Mouse (Mus musculus) left cerebral cortex, postnatal 4 days (tissue): ENCODE measurements around the gene Gm10799. TPM values are rescaled to one million over a fixed set of nuclear protein-coding genes. Genes with fewer than 3 reads are reported as not detected.
"Not testable (repeated sequence)": the region's sequence is repeated elsewhere in the genome, so short reads cannot be mapped to it uniquely, and the experiment has no call there.

Source experiments
- DNase-seq: peaks from one replicate; pipeline ENCODE4 v3.0.0-alpha.2; 2022
- intact Hi-C: fragments of 180-260 bp; cut with DNase I; formaldehyde crosslinking; loops from one replicate; pipeline ENCODE4 v1.15.1; 2025
- total RNA-seq, 2 experiments: library from RNA; stranded (reverse); gene quantifications; 2 replicates each; pipeline ENCODE4 v1.2.3; 2021

The Gm10799 gene
- total RNA-seq: not detected

DNA sequence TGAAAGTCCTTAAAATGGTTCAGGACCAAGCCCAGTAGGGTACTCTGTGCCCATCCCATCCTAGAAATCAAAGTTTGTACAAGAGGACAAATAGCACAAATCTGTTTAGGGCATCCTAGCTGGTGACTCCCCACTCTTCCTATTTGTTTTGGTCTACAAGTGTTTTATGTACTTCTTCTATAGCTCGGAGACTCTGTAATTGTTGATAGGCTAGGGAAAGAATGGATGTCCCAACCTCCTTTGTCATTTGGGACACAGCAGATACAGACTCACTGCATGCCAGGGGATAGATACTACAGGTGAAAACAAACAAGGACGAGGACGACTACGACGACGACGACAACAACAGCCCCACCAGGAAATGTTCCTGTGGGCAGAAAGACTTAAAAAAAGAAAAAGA, at the start of gene Gm10799:
Gene Gm10799, minus strand, starts transcription at position 101 of the 400 bp plus-strand sequence.
- intact Hi-C loops: loop anchor here (2.0 kb wide), 1 partner anchor 26 kb away; the partner anchor contains the start of gene Cd59a
- DNase-seq: not testable (repeated sequence)

DNA sequence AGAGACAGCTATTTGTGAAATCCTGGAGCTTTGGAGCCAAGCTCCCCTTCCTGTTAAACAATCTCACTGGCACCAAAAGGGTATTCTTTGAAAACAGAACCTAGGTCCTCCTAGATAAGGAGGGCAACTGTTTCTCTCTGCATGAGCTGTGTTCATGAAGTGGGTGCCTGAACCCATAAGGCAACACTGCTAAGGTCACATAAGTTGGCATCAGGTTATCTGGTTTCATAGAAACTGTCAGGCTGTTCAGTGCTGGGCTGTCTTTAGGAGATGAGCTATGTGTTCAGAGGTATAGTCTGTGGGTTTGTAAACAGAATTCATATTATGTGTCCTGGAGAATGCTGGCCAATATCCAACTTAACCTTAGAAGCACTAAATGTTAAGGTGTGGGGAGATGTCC, 48.8 kb upstream of the Gm10799 start:
- intact Hi-C loops, DNase-seq: not testable (repeated sequence)

DNA sequence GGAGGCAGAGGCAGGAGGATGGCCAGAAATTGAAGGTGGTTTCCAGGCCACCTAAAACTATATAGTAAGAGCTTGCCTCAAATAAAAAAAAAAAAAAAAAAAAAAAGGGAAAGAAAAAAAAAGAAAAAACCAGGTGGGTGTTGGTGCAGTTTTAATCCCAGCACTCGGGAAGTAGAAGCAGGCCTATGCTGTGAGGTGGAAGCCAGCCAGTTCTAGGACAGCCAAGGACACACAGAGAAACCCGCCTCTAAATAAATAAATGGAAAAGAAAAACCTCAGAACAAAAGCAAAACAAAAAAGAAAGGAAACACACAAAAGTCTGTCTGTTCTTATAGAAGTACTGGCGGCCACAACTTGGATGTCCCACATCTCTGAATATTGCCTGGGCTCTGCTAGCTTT, 46.5 kb upstream of the Gm10799 start:
- no peak for DNase-seq
- intact Hi-C loops: no loop called here

DNA sequence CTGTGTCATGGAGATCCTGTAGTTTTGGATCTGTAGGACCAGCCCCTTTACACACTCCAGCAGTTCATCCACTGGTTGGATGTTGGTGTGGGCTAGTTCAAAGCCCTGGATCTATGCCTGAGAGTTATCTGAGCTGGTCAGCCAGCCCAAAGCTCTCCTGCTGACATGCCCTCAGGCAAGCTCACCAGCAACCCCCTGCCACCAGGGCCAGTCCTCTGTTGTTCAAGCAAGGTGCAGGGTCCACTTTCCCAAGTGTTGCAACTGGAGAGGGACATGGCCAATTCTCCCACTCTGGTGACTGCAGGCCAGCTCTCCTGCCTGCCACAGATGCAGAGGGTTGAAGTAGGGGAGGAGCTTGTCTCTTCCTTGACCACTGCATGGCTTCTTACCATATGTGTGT, 45.2 kb upstream of the Gm10799 start:
- DNase-seq, intact Hi-C loops: not testable (repeated sequence)

DNA sequence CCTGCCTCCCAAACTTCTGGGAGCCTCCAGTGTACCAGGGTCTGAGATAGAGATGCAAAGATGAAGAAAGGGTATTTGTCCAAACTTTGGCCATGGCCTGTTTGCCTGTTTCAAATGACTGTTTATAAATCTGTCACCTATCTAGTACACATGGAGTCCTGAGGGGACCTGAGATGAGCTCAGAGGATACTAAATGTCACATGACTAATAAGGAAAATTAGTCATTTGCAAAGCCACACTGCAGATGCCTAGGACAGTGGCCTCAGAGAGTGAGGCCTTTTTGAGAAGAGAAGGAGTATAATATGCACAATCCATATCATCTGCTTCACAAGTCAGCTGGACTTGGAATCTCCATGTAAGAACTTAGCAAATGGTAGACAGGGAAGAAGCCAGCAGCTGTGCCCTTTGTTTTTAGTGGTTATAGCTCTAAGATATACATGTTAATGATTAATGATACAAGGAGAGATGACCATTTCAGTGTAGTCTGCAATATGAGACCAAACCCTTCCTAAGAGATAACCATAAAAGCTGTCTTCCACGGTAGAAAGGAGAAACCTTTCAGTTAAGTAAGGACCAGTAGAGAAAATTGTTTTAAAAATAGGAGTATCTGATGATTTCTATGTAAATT, 42.9 kb upstream of the Gm10799 start:
- DNase-seq, intact Hi-C loops: not testable (repeated sequence)

DNA sequence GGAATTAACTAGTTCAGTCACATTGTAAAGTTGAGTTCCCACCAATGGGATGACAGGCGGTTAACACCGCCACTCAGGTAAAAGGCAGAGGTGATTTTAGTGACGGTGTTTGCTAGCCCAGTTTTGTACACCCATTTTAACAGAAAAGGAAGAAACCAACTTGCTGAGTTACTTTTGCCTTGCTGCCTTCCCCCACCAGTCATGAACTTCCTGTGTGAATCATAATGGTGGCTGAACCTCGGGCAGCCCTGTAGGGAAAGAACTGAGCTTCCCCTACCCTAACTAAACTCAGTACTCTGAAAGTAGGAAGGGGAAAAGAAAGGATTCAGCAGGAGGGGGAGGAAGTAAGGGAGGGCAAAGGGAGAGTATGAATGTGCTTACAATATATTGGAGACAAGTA, 41.7 kb upstream of the Gm10799 start:
- intact Hi-C loops: no loop called here
- no peak for DNase-seq

DNA sequence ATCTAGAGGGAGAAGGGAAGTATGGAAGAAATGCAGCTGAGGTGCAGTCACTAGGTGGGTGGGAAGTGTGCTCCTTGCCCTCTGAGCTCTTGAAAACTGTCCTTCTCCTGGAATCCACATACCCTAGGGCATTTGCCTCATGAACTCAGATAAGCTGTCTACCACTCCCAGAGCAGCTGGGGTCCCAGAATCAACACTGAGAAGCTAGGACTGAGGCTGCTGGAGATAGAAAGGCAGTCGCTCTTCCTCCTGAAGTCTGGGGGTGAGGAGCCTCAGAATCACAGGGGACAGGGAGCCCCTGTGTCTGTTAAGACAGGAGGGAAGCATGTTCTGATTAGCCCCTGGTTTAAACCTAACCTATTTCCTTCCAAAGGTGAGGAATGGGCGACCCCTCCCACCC, 41.2 kb upstream of the Gm10799 start:
- DNase-seq: no peak
- intact Hi-C loops: no loop called here

DNA sequence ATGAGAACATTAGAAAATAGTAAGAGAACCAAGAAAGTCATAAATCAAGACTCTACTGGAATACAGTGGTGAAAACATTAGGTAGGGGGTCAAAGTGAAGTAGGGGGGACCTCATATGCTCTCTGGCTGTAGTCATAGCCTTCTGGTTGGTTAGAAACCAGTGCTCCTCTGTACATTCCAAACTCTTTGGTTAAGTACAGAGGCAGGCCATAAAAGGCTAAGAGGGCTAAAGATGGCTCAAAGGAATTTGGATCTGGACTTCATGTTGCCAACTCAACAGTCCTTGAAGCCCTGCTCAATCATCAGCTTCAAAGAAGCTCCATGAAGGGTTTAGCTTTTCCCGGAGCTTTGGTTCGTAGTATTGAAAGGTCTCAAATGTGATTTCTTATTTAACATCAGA, 40.7 kb upstream of the Gm10799 start:
- intact Hi-C loops, DNase-seq: not testable (repeated sequence)

DNA sequence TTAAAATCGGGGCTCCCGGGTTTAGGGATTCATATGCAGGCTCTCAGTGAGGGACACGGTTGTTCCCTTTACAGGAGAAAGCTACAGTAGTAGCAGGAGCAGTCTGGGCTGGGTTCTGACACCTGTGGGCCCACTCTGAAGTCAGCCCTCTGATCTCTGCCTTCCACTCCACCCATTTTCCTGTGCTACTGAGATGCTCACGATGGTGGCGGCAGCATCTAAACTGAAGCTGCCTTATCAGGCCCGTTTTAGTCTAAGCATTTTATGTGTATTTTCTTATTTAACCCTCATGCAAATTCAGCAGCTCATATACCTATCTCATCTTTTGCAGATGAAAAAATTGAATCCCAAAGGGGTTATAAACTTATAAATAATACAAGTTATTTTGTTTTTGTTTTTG, 36.5 kb upstream of the Gm10799 start:
- intact Hi-C loops: no loop called here
- DNase-seq: no peak

DNA sequence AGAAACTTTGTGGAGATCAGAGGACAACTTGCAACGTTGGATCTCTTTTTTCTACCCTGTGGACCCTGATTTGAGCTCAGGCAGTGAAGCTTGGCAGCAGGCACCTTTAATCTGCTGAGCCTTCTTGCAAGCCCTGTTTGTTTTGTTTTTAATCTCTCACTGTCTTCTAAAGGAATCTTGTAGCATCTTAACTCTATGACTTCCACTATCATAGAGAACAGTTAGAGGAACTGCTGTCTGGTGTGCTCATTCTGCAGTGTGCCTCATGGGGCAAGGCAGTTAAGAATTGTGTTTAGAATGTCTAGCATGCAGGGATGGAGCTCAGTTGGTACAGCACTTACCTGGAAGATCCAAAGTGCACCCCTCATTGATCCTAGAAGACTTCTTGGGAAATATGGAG, 31.6 kb upstream of the Gm10799 start:
- intact Hi-C loops: no loop called here
- no peak for DNase-seq

DNA sequence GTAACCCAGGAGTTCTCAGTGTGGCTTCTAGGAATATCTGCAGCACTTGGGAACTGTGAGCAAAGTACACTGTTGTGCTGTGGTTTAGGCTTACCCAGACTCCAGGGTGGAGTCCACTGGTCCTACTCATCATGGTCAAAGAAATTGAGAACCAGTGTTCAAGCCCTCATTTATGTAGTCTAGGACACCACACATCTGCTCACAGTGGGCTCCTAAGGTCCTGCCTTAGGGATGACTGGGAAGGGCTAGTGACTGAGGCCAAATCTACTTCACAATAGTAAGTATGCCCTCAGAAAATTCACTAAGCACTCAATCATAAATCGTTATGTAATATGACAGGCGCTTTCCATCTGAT, 30.9 kb upstream of the Gm10799 start:
- intact Hi-C loops: no loop called here
- no peak for DNase-seq

DNA sequence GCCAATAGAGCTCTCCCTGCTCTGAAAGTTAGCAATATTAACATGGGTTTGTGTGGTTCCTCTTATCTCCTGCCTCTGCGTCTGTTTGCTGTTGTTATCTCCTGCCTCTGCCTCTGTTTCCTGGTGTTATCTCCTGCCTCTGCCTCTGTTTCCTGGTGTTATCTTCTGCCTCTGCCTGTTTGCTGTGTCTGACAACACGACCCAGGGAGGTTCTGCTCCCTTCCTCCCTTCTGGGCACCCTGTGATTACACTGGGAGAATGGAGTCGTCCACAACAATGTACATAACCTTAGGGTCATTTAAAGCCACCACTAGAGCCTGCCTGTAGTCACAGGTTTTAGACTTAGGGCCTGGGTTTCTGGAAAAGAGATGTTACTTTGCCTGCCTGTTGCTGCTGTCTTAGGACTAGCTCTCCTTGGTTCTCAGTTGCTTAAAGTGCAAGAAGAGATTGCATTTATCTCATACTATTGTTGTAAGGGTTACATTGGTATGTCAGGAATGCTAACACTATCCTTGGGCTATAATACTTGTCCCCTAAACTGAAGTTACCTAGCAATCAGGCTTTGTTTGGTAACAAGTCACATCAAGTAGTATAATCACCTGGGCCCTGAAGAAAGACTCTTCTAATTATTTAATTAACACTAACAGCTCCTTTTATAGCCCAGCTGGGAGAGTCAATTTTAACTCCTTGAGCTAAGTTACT, 30.3 kb upstream of the Gm10799 start:
- DNase-seq: no peak
- intact Hi-C loops: no loop called here

DNA sequence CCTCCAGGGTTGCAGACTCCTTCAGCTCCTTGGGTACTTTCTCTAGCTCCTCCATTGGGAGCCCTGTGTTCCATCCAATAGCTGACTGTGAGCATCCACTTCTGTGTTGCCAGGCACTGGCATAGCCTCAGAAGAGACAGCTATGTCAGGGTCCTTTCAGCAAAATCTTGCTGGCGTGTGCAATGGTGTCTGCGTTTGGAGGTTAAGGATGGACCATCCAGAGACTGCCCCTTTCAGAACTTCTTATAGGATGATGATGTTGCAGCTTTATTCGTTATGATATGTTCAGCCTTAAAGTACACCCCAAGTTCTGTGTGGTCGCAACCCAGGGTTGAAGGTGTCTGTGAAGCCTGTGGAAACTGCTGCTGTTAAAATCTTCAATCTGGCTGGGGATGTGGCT, 29.0 kb upstream of the Gm10799 start:
- intact Hi-C loops: not testable (repeated sequence)

DNA sequence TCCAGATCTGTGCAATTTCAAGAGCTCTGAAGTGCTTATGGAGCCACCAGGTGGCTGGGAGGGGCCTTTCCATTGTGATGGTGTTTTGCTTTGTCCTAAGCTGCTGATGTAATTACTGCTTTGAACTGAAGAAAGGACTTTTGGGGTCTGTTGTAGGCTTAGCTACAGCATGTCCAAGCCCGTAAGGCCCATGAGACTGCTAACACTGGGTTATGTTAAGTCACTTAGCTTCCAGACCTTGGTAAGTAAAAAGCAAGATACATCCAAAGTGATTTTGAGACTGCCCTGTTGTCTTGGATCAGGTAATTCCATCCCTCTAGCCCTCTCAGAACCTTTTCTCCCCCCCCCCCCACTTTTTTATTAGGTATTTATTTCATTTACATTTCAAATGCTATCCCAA, 28.4 kb upstream of the Gm10799 start:
- DNase-seq, intact Hi-C loops: not testable (repeated sequence)

More for the DNA sequence above, 29.0 kb upstream of the Gm10799 start:
- DNase-seq: not testable (repeated sequence)

DNA sequence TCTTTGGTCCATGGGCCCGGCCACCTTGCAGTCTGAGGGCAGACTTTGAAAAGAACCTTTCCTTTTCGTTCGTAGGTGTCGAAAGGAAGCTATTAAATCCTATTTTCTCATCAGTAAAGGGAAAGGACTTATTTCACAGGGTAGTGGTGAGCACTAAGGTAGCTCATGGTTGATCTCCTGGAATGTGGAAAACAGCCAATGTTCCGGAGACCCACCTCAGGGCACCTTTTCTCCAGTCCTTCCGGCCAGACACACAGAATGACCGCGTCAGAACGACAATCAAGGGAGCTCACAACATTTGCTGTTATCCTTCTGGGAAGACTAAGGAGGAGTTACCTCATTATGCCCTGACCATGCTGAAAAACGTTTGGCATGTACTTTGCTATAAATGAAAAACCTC, 27.9 kb upstream of the Gm10799 start:
- intact Hi-C loops: no loop called here
- no peak for DNase-seq

DNA sequence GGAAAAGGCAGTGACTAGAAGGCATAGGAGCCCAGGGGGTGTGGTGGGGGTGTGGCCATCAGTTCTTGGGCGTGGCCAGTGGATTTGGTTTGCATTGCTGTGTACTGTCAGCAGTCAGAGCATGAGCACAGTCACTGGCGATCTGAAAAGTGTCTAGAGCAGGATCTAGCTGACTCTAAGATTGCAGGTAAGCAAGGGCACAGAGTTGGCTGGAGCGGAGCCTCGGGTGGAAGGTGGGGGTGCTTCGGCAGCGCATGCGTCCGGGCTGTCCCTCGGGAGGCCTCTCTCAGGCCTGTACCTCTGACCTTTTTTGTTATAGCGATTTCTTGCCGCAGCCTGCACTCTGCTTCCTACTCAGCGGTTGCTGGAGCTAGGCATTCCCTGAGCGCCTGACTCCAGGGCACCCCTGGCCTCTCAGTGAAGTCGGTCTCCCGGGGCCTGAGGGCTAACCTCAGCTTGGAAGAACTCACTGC, 27.4 kb upstream of the Gm10799 start, which contains the start of gene Cd59a:
Gene Cd59a, plus strand, starts transcription at position 61 of the 473 bp plus-strand sequence.
- intact Hi-C loops: loop anchor here (2.0 kb wide), 1 partner anchor 27 kb away; the partner anchor contains the start of genes Cd59b and Gm10799
- DNase-seq: peak; percentile 53

DNA sequence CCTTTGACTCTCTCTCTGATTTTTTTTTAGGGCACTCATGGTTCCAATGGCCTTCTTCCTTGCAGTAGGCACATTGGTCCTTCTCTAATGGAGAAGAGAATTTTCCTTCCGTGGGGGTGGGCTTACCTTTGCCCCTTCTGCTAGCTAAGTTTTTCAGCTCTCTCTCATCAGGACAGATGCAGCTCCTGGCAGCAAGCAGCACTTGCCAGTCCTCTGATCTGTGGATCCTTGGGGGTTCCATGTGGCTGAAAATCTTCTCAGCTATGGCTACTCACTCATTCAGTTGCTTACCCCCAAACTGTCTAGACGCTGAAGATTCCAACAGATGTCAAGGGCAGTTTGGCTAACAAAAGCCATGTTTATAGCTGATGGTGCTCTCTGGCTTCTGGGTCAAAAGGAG, 25.0 kb upstream of the Gm10799 start:
- intact Hi-C loops: no loop called here
- no peak for DNase-seq

DNA sequence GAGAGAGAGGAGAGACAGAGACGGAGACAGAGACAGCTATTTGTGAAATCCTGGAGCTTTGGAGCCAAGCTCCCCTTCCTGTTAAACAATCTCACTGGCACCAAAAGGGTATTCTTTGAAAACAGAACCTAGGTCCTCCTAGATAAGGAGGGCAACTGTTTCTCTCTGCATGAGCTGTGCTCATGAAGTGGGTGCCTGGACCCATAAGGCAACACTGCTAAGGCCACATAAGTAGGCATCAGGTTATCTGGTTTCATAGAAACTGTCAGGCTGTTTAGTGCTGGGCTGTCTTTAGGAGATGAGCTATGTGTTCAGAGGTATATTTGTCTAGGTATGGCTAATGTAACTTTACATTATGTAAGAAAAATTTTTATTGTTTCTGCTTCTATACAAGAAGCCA, 19.2 kb upstream of the Gm10799 start:
- DNase-seq, intact Hi-C loops: not testable (repeated sequence)

DNA sequence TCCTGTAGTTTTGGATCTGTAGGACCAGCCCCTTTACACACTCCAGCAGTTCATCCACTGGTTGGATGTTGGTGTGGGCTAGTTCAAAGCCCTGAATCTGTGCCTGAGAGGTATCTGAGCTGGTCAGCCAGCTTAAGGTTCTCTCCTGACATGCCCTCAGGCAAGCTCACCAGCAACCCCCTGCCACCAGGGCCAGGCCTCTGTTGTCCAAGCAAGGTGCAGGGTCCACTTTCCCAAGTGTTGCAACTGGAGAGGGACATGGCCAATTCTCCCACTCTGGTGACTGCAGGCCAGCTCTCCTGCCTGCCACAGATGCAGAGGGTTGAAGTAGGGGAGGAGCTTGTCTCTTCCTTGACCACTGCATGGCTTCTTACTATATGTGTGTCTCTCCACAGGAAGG, 15.7 kb upstream of the Gm10799 start:
- intact Hi-C loops: not testable (repeated sequence)

DNA sequence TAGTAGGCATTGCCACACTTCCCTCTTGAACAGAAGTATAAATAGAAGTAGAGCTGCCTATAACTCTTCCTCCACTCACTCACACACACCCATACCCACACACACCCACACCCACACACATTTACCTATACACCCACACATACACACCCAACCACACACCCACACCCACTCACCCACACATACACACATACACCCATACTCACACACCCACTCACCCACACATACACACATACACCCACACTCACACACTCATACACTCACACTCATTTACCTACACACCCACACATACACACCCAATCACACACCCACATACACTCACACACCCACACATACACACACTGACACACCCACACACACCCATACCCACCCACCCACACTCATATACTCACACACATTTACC, 14.1 kb upstream of the Gm10799 start:
- intact Hi-C loops: loop anchor here (2.0 kb wide), 1 partner anchor 36 kb away; no protein-coding TSS in a partner anchor
- DNase-seq: no peak

More for the DNA sequence above, 15.7 kb upstream of the Gm10799 start:
- not testable (repeated sequence) for DNase-seq

DNA sequence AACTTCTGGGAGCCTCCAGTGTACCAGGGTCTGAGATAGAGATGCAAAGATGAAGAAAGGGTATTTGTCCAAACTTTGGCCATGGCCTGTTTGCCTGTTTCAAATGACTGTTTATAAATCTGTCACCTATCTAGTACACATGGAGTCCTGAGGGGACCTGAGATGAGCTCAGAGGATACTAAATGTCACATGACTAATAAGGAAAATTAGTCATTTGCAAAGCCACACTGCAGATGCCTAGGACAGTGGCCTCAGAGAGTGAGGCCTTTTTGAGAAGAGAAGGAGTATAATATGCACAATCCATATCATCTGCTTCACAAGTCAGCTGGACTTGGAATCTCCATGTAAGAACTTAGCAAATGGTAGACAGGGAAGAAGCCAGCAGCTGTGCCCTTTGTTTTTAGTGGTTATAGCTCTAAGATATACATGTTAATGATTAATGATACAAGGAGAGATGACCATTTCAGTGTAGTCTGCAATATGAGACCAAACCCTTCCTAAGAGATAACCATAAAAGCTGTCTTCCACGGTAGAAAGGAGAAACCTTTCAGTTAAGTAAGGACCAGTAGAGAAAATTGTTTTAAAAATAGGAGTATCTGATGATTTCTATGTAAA, 13.2 kb upstream of the Gm10799 start:
- intact Hi-C loops: loop anchor here (2.0 kb wide), 1 partner anchor 37 kb away; no protein-coding TSS in a partner anchor
- not testable (repeated sequence) for DNase-seq
